Mouse (Mus musculus) liver, postnatal 0 days (tissue): ENCODE data around the gene Cryz.

Experiments
- CTCF ChIP-seq: sonication (generic); IDR thresholded peaks from 2 replicates; pipeline ENCODE4 v1.5.1; 2016; ENCODE audit warnings: antibody characterized with exemption, low read depth
- EP300 ChIP-seq: IDR thresholded peaks from 2 replicates; pipeline ENCODE4 v1.6.1; 2016; ENCODE audit warnings: antibody characterized with exemption, low read depth, mild to moderate bottlenecking

GRCm38 (mm10) chr3:154652581-154653420 lies 56.3 kb downstream of the Cryz start:
- TF ChIP-seq CTCF (peak; percentile 69), EP300 (no peak)
